Mouse (Mus musculus) brown adipose tissue, adult 24 weeks (tissue): Measurements from ENCODE around the gene Tmprss12. TPM values are rescaled to one million over a fixed set of nuclear protein-coding genes. Genes with fewer than 3 reads are reported as not detected.
"Not testable (repeated sequence)": the region's sequence is repeated elsewhere in the genome, so short reads cannot be mapped to it uniquely, and the experiment has no call there.

Source experiments
- H3K27ac ChIP-seq: fragments of 200-500 bp; replicated peaks from 2 replicates; pipeline ENCODE4 v1.5.1; 2012; ENCODE audit warnings: low read depth, mild to moderate bottlenecking, low read length
- H3K4me1 ChIP-seq: fragments of 200-500 bp; 2 replicates; pipeline ENCODE4 v1.6.1; 2012; ENCODE audit warnings: low read length, mixed read lengths; ENCODE audit not compliant: control insufficient read depth, insufficient read depth, insufficient read length
- H3K4me3 ChIP-seq: fragments of 200-500 bp; 2 replicates; pipeline ENCODE4 v1.5.1; 2012; ENCODE audit warnings: low read depth, mild to moderate bottlenecking, low read length, moderate library complexity; ENCODE audit not compliant: insufficient read depth
- polyA plus RNA-seq: library from polyadenylated mRNA; stranded (reverse); fragments of >200 nt; gene quantifications from 2 replicates; pipeline ENCODE4 v1.2.4, GENCODE M21; 2012; ENCODE audit not compliant: missing spikeins, insufficient read depth, insufficient read length

The Tmprss12 gene
- polyA plus RNA-seq, 1 experiment, result not detected

DNA sequence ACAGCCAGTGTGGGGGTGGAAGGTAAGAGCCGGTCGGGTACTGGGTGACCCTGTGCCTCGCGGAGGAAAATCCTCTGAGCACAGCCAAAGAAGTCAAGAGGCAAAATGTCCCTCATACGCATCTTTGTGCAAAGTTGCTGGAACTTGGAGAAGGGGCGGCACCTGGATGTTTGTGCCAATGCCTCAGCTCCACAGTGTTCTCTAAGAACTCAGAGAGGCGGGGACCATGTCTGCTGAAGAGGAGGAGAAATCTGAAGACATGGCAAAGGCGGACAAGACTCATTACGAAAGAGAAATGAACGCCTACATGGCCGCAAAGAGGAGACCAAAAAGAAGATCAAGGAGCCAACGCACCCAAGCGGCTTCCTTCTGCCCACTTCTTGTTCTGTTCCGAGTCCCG is 20.9 kb downstream of the Tmprss12 start:
- Histone ChIP-seq H3K27ac (peak overlapping the region; percentile 71; the same call in 1 of the 2 replicates), H3K4me3 (peak overlapping the region; percentile 54), H3K4me1 (peaks cover 4% of the 10 kb centered on the region; the same call in 1 of the 2 replicates)

DNA sequence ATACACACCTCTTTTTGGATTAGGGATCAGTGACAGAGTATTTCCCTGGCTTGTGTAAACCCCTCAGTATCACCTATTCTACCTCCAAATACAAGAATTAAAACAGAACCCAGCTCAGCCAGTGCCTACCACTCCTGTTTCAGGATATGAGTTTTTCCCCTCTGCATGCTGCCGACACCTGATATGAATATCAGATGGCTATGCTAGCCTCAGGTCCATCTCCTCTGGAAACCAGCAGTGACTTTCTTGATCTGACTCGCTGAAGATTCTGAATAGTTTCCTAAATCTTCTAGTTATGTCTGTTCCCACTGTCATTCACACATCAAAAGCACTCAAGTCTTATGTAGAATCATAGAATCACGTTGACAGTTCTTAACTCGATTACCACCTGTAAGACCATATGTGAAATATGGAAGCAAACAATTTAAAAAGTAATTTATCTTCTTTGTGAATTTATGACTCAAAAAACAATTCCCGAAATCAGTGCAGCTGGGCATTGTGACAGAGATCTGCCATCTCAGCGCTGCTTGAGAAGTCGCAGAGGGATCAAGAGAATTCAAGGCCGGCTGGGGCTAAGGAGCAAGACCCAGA is 22.9 kb downstream of the Tmprss12 start:
- Histone ChIP-seq H3K4me1 (peaks cover 4% of the 10 kb centered on the region; the same call in 1 of the 2 replicates), H3K27ac (peak overlapping the region; percentile 66), H3K4me3 (peak overlapping the region; percentile 65)

DNA sequence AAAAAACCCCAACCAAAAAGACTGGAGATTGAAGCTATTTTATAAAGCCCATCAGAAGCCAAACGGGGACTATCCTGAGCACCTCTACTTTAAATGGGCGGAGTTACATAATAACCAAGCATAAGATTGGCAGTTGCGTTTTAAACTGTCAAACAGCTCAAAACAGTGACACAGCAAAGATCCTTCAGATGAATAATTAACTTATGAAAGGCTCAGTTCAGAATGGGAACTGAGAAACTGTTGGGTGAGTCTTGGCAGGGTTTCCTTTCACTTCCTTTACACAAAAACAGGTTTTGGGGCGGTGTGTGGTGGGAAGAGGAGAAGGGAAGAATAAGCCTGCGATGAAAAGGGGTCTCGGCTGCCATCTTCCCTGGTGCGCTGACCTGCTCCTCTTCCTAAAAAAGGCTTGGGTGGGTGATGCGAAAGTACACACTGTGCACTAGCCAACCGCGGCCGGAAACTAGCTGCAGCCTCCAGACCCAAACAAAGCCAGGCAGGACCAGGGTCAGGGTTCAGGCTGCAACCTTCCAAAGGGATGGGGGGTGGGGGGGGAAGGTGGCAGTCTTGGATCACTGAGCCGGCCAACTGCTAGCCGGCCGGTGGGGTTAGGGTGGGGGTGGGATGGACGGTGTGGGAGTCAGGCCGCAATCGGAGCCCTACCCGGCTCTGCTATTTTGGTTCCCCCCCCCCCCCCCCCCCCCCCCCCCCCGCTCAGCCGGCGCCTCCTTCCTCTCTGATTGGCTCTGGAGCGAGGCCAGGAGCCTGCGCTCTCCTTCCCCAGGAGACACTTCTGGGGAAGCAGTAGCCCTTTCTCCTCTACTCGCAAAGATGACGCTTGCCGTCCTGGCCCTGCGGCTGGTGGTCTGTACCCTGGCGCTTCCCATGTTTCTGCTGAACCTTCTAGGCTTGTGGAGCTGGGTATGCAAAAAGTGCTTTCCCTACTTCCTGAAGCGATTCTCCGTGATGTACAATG is 23.7 kb downstream of the Tmprss12 start, which contains the start of gene Mettl7a1:
TSS of gene Mettl7a1 (plus strand) at position 122 of the 973 bp plus-strand sequence.
- Histone ChIP-seq H3K27ac (peak within 1 kb of the TSS; percentile 66), H3K4me3 (peak within 1 kb of the TSS; percentile 70), H3K4me1 (peaks cover 4% of the 10 kb centered on the region; the same call in 1 of the 2 replicates)

DNA sequence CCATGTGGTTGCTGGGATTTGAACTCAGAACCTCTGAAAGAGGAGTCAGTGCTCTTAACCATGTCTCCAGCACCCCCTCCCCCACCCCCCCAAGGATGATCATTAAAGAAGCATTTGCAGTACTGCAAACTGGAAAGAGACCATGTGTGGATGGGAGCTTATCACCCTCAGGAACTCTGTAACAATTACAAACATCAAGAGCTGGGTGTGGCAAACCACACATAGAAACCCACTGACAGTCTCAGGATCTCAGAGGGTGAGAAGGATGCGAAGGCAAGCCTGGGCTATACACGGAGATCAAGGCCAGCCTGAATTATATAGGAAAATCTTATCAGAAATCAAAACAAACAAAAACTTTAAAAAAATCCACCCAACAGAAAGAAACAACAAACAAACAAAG is 25.6 kb downstream of the Tmprss12 start:
- H3K27ac ChIP-seq, result no peak overlapping the region
- 0 out of 2 replicates have a peak overlapping the region, but pooled peaks have one; percentile 13 for H3K4me3 ChIP-seq
- peaks cover 4% of the 10 kb centered on the region; the same call in 1 of the 2 replicates for H3K4me1 ChIP-seq

DNA sequence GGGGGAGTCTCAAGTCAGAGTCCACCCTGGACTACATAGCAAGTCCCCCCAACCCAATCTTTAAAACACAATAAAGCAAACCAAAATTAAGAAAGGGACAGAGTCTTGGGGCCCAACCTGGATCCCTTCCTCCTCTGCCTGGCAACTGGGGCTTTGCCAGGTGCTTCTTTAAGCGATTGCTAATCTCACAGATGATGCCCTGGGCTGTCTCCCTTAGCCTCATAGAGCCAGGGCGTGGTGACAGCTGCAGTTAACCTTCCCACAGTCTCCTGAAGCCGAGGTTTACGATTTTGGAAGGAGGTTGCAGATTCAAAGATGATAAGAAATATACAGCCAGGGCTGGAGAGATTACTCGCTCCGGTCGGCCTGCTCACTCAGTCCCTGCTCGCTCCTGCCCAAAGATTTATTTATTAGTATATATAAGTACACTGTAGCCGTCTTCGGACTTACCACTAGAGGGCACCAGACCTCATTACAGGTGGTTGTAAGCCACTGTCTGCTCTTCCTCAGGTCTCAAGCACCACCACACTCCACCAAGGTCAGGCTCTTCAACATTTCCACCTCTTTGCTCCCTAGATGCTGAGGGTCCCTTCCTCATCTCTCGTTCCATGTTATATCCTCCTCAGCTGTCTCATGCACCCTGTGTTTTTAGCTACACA is 26.9 kb downstream of the Tmprss12 start:
- H3K4me1 ChIP-seq, H3K4me3 ChIP-seq, H3K27ac ChIP-seq: not testable (repeated sequence)

DNA sequence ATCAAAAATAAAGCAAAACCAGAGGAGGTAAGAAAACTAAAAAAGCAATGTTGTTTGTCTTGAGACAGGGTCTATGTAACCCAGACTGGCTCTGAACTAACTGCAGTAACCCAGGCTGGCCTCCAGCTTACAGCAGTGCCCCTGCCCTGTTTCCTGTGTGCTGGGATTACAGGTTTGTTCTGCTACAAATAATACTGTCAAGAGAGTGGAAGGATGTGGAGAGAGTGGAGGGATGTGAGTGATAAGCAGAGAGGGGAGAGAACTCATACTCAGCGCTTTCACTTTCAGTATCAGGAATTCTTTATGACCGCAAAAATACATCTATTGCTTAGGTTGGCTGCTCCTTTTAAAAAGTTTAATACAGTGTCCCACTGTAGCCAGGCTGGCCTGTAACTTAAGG is 31.7 kb downstream of the Tmprss12 start:
- no peak overlapping the region for H3K27ac ChIP-seq
- no peak overlapping the region for H3K4me3 ChIP-seq
- H3K4me1 ChIP-seq, result no peaks in the 10 kb centered on the region

DNA sequence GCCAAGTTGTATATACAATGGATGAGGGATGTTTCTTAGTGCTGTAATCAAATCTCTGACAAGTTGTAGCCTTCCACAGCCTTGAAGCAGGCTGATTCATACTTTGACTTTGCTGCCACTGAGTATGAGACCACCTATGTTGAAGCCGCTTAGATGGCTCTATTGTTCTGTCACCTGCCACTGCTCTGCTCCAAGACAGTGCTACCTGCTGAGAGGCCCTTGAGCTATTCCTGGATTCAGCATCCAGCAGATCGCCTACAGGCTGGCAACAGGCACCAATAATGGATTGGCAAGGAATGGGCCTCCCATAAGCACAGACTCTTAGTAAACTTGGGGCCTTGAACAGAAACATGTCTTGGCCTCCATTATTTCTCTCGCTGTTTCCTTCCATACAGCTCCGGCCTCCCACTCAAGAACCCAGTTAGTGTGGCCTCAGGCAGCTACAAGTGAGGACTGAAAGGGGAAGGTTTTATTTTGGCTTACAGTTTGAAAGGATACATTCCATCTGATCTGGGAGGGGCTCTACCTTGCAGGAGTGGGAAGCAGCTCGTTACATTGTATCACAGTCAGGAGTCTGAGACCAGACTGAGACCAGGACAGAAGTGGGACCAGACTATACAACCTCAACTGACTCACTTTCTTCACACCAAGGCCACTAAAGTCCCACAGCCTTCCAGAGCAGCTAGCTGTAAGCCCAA is 34.0 kb downstream of the Tmprss12 start:
- no peak overlapping the region for H3K4me3 ChIP-seq
- no peak overlapping the region for H3K27ac ChIP-seq
- no peaks in the 10 kb centered on the region for H3K4me1 ChIP-seq

DNA sequence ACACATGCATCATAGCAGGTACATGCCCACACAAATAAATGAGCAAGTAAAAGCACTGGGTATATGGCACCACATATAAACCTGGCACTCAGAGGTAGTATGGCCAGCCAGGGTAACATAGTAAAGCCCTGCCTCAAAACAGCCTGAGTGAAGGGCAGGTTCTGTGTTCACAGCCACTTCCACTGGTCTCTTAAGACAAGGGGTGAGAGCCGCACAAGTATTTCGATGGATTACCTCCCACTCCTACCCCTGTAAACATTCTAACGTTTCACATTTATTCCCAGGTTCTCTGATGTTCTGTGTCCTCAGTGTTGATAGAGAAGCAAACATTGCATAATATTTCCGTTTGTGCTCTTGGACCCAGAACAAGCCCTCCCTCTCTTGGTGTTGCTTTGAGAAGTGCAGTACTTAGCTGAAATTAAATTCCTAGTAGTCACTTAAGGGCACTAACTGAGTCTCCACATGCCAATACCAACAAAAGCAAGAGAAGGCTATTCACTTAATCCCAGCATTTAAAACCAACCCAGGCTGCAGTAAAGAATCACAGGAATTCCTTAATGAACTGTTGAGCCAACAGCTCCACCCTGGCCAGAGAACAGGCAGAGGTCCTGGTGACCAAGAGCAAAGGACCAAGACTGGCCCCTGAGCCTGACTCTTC is 37.5 kb downstream of the Tmprss12 start:
- not testable (repeated sequence) for H3K4me1 ChIP-seq, H3K4me3 ChIP-seq, H3K27ac ChIP-seq

DNA sequence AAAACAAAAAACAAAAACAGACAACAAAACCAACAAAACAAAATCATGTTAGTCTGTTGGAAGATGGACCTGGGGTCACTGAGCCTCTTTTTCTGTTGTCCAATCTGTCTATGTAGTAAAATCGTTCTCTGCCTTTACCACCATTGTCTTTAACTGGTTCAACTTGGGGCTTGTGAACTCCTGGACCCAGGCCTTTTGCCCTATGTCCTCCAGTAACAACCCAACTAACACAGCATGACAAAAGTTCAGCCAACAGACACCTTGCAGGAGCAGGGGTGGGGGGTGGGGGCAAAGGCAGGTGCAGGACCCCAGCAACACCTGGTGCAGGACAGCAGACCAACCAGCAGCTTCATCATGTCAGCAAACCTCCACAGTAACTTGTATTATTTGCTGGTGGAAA is 39.2 kb downstream of the Tmprss12 start:
- H3K27ac ChIP-seq, result no peak overlapping the region
- peaks cover 5% of the 10 kb centered on the region; the same call in 1 of the 2 replicates for H3K4me1 ChIP-seq
- H3K4me3 ChIP-seq, result no peak overlapping the region

DNA sequence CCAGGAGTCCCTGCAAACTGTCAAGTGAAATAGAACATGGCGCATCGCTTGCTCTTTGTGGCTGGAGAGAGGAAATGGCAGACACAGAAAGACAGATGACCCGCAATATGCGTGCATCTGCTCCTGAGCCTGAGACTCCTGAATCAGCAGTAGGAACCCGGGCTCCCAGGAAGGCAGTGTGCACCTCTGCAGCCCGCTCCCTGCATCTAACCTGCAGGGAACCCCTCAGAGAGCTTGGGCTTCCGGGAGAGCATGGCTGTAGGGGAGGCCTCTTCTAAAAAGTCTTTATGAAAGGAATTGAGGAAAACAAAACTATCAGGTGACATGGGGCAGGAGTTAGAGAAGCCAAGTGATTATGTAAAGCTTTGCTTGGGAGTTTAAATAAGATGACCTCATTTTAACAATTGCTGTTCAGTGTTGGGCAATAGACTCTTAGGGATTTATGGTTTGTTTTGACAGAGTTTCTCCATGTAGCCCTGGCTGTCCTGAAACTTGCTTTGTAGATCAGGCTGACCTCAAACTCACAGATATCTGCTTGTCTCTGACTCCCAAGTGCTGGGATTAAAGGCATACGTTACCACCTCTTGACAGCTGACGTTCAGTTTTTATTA is 39.8 kb downstream of the Tmprss12 start:
- peaks cover 5% of the 10 kb centered on the region; the same call in 1 of the 2 replicates for H3K4me1 ChIP-seq
- H3K4me3 ChIP-seq, result no peak overlapping the region
- peak overlapping the region; percentile 65 for H3K27ac ChIP-seq

DNA sequence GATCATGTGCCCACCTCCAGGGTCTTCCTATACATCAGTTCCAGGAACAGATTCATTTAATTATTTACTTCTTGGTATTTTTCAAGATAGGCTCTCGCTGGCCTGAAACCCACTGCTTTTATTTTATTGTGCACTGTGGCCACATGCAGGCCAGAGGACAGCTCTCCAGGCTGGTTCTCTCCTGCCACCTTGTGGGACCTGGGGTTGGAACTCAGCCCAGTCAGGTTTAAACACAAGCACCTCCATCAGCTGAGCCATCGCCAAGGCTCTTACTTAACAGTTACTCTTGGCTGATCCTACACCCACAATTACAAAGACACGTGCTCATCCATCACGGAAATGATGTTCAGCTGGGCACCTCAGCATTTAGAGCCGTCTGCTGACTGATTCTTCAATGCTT is 40.5 kb downstream of the Tmprss12 start:
- no peak overlapping the region for H3K4me3 ChIP-seq
- peak overlapping the region; percentile 65; the same call in 1 of the 2 replicates for H3K27ac ChIP-seq
- peaks cover 5% of the 10 kb centered on the region; the same call in 1 of the 2 replicates for H3K4me1 ChIP-seq

DNA sequence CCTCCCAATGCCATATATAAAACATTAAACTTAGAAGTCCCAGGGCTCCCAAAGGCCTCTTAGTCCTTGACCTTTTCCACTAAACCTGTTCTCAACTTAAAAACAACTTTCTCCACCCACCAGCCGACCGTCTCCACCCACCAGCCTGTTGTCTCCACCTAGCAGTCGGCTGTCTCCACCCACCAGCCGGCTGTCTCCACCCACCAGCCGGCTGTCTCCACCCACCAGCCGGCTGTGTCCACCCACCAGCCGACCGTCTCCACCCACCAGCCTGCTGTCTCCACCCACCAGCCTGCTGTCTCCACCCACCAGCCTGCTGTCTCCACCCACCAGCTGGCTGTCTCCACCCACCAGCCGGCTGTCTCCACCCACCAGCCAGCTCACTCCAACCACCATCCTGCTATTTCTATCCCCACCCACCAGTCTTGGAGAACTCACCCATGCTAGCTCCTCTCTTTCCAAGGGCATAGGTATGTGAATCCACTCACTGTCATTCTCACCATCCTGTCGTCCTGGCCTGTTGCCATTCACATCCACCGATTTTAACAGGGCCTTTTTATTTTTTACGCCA is 43.5 kb downstream of the Tmprss12 start:
- Histone ChIP-seq H3K4me1 (peaks cover 5% of the 10 kb centered on the region; the same call in 1 of the 2 replicates), H3K4me3 (no peak overlapping the region)

DNA sequence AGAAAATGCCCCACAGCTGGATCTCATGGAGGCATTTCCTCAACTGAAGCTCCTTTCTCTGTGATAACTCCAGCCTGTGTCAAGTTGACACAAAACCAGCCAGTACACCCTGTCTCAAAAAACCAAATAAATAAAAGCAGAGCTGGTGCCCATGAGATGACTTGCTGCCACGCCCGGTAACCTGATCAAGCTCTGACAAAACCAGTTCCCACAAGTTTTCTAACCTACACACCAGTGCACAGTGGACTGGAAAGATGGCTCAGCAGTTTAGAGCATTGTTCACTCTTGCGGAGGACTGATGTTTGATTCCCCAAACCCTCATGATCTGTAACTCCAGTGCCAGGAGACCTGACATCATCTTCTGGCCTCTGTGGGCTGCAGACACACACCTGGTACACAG is 44.6 kb downstream of the Tmprss12 start:
- H3K27ac ChIP-seq, result no peak overlapping the region
- H3K4me1 ChIP-seq, result peaks cover 2% of the 10 kb centered on the region; the same call in 1 of the 2 replicates
- no peak overlapping the region for H3K4me3 ChIP-seq

More for the DNA sequence above, 43.5 kb downstream of the Tmprss12 start:
- no peak overlapping the region for H3K27ac ChIP-seq
